Mouse (Mus musculus) inflammation-experienced regulatory T-cells, adult 6 months (primary cell): ENCODE measurements around the gene Gpc4. TPM values are rescaled to one million over a fixed set of nuclear protein-coding genes. Genes with fewer than 3 reads are reported as not detected.

Experiments used
- ATAC-seq: one replicate; pipeline ENCODE4 v1.8.0; 2017
- polyA plus RNA-seq, 3 experiments: library from polyadenylated mRNA; unstranded; fragments of 100-300 nt; shearing (Covaris generic); gene quantifications; one replicate each; pipeline ENCODE4 v1.2.1; 2017

The Gpc4 gene
- polyA plus RNA-seq, 3 experiments from 2014 or later = not detected

DNA sequence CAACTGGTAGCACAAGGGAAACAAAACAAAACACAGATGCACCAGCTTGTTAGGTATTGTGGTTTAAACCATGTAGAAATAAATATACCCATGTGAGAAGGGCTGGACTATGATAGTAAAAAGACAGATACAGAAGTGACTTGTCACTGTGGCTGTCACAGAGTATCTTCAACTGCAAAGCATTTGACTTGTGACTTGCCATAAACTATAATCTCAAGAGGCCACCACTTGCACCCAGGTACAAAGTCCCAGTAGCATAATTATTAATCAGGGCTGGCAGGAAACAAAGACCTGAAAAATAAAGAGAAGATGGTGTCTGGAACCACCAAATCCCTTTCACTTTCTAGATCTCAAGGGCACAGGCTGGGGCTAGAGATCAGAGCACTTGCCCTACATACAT lies 19.5 kb downstream of the Gpc4 start:
- ATAC-seq = no peak

DNA sequence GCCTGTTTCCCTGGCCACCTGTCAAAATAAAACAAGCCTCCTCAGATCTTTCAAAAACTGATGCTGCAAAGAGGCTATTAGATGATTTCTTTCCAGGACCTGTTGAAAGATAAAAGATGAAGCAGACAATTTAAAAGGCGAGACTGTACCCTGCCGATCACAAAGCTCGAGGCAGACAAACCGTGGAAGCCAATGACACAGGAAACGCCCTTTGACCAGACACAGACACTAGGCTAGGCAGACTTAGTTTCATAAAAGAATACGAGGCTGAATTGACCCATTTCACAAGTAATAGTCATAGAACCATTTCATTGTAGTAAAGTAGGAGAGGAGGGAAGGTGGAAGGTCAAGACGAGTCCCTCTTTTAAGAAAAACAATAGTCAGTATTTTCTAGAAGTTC lies 20.6 kb downstream of the Gpc4 start:
- ATAC-seq = no peak

DNA sequence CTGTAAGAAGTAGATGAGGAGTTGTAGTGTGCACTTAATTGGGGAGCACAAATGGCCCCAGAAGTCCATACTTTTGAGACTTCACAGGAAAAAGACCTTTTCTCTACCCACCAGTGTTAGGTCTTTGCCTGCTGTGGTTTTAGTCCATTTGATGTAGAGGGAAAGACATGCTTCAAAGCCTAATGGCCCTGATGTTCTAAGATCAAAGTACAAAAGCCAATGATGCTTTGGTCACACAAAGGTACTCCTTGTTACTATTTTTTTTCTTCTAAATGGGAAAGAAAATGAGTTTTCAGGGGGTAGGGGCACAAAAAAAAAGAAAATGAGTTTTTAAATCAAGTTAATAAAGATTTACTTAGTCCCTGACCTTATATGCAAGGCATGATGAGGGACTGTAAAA lies 24.7 kb downstream of the Gpc4 start:
- ATAC-seq = no peak

DNA sequence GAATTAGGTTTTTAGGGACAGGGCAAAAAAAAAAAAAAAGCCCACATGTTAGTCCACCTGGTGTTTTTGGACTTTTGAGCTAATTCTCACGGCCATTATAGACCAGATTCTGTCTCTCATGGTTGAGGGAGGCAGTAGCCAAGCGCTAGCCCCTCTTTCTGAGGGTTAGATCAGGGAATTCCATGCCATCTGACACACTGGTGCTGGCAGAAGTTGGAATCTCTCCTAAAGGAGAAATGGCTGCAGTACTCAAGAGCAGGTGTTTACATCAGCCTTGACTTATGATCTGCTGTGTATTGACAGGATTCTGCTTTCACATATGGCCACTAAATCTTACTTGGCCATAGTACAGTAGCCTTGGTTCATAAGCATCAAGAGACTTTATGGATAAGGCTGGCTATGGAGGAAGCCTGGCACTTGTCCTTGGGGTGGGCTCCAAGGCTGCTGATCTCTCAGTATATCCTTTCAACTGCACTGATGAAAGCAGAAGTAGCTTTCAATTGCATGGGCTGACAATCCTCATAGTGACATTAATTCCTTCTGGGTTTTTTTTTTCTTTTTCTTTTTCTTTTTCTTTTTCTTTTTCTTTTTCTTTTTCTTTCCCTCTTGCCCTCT lies 26.5 kb downstream of the Gpc4 start:
- no peak for ATAC-seq

DNA sequence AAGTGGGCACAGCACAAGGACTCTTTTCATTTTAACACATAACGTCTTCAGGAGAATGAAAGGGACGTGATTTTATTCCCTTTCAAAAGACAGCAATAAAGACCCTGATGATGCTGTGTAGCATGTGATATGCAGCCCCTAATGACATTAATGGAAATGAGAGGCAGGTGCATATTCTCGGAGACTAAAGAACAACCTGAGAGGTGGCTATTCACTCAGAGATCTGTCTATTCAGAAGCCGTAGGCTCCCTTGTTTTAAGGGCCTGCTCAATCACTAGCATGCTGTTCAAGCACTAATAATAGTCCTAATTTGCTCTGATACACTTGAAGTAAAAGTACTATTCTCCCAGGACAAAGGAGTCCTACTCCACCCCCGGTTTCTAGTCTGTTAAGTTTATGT lies 27.0 kb downstream of the Gpc4 start:
- ATAC-seq = no peak

DNA sequence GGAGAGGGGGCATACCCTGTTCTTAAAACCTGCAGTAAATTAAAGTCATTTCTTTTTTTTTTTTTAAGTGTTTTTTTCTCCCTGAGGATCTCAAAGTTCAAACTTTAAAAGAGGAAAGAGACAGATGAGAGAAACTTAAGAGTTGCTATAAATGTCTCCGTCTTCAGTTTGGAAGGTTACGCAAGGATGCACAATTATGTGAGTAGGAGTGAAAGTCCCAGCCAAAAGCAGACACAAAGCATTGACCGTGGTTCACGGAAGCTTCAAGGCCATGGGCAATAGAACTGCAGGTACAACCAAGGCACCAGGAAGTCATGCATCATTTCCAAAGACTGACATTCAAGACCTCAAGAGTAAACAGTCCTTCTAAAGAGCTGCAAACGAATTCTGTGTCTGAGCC lies 28.5 kb downstream of the Gpc4 start:
- no peak for ATAC-seq

DNA sequence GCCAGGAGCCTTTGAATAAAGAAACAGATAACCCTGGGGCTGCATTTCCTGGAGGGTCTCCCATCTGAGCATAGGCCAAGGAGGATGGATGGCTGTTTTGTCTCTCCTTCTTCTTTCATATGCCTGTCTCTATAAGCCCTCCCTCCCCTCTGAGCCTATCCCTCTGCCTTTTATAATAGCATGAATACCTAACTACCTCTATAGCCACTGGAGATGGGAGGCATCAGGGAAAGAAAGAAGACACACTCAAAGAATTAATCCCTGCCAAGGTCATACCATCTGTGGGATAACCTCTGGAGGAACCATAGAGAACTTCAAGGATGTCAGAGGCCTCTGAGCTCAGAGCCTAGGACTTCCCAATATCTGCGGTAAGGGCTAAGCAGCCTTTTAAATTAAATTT lies 35.4 kb downstream of the Gpc4 start:
- no peak for ATAC-seq

DNA sequence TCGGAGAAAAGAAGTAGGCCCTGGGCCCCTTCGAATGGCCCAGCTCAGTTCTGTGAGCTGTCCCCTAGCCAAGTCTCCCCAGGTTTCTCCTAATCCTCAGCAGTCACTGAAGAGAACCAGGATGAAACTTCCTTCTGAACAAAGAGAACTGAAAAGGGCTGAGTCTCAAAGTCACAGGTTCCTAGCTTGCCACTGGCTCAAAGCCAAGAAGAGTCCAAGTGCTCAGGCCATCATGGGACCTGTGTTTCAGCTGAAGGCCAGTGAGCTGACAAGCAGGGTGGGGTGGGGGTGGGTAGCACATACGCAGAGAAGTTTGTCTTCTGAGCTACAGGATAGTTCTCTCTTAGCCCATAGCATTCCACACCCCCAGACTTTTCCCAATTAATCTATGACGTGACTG lies 36.3 kb downstream of the Gpc4 start:
- ATAC-seq = no peak

DNA sequence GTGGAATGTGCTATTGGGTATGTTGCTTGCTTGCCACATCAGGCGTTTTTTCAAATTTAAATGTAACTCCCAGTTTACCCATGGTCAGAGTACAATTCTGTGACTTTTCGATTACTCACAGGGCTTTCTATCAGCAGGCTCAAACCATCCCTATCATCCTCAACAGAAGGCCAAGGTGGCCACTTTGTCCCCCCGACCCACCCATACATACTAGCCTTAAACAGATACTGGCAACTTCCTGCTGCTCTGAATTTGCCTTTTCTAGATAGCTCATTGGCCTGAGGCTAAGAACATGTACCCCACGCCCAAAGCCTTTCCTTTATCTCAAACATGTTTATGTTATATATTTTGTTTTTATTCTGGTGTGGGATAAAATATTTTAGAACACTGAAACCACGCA lies 51.4 kb downstream of the Gpc4 start:
- no peak for ATAC-seq

DNA sequence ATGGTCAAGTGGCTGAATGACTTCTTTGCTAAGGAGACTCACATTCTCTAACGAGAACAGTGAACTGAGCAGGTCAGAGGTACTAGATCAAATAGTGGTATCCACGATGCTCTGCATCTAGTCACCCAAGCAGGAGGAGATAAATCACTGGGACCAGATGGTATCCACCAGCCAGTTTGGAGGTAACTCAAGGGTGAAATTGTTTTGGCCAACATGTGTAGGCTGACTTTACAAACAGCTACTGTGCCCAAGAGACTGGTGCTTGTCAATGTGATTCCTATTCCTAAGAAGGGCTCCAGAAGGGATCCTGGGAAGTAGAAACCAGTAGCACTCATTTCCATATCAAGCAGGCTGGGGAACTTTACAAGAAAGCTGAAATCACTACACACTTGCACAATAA lies 55.4 kb downstream of the Gpc4 start:
- ATAC-seq = no peak

DNA sequence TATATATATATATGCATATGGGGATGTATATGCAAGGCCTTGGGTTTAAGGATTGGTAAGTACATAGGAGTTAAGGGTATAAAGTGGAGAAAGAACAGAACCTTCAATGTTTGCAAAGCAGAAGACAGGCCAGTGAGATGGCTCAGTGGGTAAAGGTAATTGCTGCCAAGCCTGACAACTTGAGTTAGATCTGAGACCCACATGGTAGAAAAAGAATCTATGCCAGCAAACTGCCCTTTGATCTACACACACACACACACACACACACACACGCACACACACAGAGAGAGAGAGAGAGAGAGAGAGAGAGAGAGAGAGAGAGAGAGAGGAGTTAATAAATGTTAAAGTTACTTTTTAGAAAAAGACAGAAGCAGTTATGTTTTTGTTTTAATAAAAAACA lies 56.1 kb downstream of the Gpc4 start:
- no peak for ATAC-seq

DNA sequence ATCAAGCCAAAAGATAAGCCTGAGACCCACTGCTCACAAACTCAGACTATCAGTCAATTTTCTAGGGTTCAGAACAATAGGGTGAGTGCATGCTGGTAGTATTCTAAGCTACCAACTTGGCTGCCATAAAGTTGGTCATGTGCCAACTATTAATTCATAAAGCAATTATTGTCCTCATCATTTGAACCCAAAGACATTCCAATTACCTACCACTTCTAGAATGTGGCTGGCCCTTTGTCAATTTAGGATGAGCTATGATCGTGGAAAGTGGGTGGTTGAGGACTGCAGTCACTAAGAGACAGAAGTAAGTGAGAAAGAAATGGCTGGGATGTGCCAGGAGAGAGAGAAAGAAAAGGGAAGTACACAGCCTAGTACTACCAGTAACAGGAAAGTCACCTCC lies 61.3 kb downstream of the Gpc4 start:
- ATAC-seq = no peak

DNA sequence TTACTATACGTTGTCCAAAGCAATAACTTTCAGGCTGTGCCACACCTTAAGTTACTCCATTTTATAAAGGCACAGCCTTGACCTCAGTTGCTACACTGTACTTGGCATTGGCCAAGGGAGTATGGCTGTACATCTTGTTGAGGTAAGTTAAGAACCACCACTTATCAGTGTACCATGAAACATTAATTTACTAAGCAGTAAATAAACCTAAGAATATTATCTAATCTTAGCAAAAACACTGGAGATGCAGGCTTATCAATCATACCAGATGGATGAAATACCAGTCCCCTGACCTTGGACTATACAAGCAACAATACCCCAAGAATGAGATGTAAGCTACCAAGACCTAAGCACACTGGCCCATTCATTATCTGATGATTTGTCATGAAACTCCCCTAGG lies 63.1 kb downstream of the Gpc4 start:
- no peak for ATAC-seq

DNA sequence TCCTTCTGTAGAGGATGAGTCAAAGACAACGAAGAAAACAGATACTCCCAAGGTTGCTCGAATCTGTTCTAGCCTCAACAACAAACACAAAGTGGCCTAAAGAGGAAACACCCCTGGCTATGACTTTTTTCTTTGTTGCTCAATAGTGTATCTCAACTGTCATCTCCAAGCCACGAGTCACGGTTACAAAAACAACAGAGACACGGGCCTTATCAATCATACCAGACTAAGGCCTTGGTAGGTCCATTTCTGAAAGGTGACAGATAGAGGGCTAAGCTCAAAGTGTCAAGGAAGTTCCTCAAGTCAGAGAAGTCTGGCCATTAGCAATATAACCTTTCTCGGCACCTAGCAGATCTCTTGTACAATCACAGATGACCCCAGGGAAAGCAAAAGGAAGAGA lies 63.6 kb downstream of the Gpc4 start:
- no peak for ATAC-seq

DNA sequence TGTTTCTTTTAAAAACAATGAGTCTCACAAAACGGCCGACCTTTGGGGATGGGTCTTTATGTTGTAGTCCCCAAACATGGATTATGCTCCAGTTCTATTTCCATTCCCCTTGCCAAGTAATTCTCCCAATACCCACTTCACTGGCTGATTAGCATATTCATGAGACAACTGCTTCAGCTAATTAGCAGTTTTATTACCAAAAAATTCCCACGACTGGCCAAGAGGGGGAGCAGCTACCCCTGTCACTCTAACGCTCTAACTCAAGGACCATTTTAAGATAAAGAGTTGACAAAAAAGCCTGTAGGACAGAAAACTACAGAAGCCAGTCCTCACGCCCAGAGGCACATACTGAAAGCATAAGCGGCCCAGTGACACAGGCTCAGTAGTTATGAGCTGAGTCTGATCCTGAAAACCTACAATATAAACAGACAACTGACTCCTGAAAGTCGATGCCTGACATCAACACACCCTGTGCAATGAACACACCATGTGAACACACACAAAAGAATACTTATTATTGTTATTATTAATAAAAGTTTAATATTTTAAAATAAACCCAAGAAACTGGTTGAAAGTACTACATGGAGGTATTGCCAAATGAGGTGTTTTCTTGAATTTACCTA lies 77.2 kb downstream of the Gpc4 start:
- no peak for ATAC-seq

DNA sequence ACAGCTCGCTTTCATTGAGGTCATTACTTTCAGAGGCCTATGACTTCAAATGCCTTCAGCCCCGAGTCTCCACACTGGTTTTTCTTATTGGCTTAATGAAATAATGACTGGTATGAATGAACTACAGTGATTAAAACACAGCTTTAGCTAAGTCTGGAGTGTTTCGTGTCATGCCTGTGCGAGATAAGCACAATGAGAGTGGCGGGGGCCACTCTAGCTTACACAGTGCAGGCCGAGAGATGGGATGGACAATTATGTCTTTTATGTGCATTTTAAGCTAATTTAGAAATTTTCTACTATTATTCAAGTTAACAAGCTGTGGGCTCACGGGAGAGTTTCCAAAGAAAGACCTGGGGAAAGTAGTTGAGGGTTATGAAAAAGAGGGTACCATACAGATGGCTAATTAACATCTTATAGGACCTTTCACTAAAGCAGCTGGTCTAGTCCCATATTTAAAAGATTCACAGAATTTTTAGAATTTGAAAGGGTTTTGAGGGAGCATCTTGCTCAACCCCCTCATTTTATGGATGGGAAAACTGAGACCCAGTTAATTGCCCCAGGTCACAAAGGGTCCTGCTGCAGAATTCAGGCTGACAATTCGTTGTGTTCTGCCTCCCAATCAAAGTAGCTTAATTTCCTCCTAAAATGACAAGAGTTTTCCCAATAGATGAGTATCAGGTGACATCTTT lies 78.0 kb downstream of the Gpc4 start:
- ATAC-seq = no peak

DNA sequence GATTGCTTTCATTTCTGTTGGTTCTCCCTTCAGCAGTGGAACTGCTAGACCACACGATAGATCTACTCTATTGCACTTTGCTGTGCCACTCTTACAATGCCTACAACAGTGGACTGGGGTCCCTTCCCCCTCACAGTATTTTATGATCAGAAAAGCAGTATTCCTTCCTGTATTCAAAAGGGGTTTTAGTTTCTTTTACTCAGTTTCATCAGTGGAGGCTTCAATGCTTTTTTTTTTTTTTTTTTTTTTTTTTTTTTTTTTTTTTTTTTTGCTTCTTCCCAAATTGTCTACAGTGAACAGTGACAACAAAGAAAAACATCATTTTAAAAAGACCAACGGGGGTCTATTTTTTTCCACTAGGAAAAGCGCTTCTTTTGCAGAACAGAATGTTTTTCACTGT lies 81.5 kb downstream of the Gpc4 start:
- no peak for ATAC-seq

DNA sequence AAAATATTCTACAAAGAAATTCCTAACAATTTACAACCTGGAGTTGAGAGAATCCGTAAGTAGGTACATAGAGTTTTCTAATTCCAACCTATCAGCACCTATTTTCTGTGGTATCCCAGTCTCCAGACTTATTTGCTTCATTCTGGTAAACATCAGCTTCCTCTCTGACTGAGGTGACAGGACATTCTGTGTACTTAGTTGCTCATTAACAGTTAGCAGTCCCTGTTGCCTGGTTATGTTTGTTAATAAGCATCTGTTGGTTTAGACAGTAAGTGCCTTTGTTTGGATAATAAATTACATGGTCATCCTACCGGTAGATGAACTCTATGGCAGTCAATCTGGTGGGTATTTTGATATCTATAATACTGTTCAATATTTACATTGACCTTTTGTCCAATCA lies 92.6 kb downstream of the Gpc4 start:
- no peak for ATAC-seq

DNA sequence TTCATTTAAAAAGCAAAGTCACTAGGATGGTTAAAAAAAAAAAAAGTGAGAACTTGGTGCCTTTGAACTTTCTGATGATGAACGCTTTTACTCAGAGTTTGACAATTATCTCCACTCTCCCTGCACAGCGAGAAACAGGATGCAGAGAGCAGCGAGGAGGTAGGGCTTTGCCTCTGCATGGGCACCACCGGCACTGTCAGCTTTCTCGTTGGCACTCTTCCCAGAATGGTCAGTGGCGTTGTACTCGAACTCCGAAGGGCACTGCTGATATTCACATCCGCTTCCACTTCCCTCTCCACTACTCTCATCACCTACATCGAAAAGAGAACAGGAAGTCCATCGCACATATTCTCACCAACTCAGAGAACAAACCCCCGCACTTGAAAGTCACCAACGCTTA lies 111.6 kb downstream of the Gpc4 start:
- no peak for ATAC-seq

DNA sequence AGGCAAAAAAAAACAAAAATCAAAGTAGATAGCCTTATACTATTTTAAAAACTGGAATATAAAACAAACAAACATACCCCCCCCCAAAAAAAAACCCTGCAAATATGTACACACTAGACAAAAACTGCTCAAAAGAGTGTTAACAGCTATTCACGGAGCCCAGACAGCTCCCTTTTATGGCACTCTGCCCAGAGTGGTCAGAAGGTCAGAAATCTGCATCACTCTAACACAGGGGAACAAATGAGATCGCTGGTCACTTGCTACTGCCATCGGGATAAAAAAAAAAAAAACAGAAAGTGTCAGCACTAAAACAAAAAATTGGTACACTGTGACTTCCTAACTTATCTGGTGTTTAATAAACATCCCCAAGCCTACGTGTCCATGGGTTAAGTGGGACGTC lies 113.0 kb downstream of the Gpc4 start:
- ATAC-seq = no peak

DNA sequence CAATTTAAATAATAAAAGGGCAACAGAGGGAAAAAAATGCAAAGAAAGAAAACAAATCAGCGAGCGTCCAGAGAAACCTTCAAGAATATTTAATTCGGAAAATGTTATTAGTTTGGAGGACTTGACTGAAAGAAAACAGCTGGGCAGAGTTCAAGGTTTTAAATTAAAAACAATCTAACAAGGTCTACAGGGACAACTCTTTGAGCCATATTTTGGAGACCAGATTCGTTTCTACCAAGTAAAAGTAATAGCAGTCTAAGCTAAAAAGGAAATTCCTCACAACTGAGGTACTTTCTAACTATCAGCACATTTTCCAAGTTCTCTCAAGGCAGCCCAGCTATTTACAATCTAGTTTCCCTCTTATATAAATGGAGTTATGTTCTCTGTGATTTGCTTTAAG lies 114.1 kb downstream of the Gpc4 start:
- ATAC-seq = no peak

DNA sequence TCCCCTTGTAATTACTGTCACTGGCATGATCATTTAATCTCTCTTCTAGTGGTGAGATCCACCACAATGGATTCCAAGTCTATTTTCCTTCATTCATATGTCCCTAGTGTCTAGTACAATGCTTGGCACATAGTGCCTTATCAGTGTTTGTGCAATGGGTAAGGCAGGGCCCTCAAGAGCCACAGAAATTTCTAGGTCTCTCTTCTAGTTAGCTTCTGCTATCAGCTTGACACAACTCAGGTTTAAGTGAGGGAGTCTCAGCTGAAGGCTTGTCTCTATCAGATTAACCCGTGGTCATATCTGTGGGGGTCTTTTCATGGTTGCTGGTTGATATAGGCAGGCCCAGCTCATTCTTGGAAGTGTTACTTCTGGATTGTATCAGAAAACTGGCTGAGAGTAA lies 125.2 kb downstream of the Gpc4 start:
- no peak for ATAC-seq

DNA sequence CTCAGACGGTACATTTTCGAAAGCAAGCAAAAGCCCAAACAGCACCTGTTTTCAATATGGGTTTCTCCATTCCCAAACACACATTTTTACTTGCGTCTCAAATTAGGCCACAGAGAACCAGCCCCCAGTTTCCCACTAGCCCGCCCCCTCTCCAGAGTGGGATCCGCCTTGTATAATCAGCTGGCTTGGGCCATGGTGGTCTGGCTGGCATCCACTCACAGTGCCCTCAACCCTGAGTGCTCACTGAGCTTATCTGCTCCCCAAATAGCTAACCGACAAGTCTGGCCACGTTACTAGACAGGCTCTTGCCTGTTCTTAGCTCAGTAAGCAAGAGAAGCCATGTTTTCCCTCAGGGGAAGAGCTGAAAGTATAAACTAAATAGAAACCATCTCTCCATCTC lies 134.9 kb downstream of the Gpc4 start:
- no peak for ATAC-seq

DNA sequence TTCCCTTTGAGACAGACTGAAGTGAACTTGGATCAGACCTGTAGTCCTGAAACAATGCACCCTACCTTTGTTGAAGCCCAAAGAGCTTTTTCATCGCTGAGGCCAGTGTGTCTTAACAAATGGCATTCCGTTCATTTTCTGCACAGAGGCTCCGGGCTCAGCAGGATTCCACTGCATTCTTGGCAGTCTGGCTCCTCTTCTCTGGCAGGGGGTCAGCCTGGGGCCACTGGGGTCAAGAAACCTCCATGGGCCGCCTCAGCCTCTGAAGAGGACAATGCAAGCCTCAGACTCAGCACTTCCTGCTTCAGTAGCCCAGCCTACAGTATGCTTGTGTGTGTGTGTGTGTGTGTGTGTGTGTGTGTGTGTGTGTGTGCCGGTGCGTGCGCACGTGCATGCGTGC lies 147.4 kb downstream of the Gpc4 start:
- ATAC-seq = no peak
